Mouse (Mus musculus) heart, adult 2 months (tissue): ENCODE measurements at regions not wholly inside any gene's neighbourhood (a gene's known extent, or its start where the extent isn't known, plus 50 kb on each side); places are given as distances from the start of the nearest gene placed in this dataset.

Experiments
- DNase-seq, 2 experiments: peaks; one replicate each; pipeline ENCODE4 v3.0.0; 2021
- H3K27ac ChIP-seq: fragments of 200-600 bp; 2 replicates; pipeline ENCODE4 v1.8.1; 2022
- H3K27me3 ChIP-seq: fragments of 200-500 bp; 2 replicates; pipeline ENCODE4 v1.6.1; 2012; ENCODE audit warnings: mild to moderate bottlenecking, low read length, inconsistent platforms, mixed read lengths; ENCODE audit not compliant: control insufficient read depth, insufficient read depth
- H3K36me3 ChIP-seq: fragments of 200-500 bp; 2 replicates; pipeline ENCODE4 v1.6.1; 2012; ENCODE audit warnings: low read length, inconsistent platforms; ENCODE audit not compliant: control insufficient read depth, insufficient read depth
- H3K4me1 ChIP-seq: fragments of 200-500 bp; 2 replicates; pipeline ENCODE4 v1.6.1; 2011; ENCODE audit warnings: low read length; ENCODE audit not compliant: control insufficient read depth, insufficient read depth
- H3K4me3 ChIP-seq: fragments of 200-600 bp; 2 replicates; pipeline ENCODE4 v1.8.1; 2022
- H3K79me2 ChIP-seq: fragments of 200-500 bp; replicated peaks from 2 replicates; pipeline ENCODE4 v1.6.1; 2012; ENCODE audit warnings: mild to moderate bottlenecking, inconsistent platforms, low read length, moderate library complexity, mixed read lengths; ENCODE audit not compliant: control insufficient read depth, insufficient read depth
- H3K9ac ChIP-seq: fragments of 200-500 bp; 2 replicates; pipeline ENCODE4 v1.6.1; 2012; ENCODE audit warnings: low read depth, mild to moderate bottlenecking, control low read depth, inconsistent platforms, low read length, mixed read lengths
- CTCF ChIP-seq: fragments of 200-600 bp; IDR thresholded peaks from 2 replicates; pipeline ENCODE4 v1.8.1; 2022; ENCODE audit warnings: antibody characterized with exemption, mild to moderate bottlenecking, moderate library complexity
- EP300 ChIP-seq: fragments of 200-500 bp; IDR thresholded peaks from 2 replicates; pipeline ENCODE4 v1.6.1; 2011; ENCODE audit warnings: low read depth, low read length, control low read depth; ENCODE audit not compliant: insufficient read depth
- POLR2A ChIP-seq: fragments of 200-500 bp; IDR thresholded peaks from 2 replicates; pipeline ENCODE4 v1.6.1; 2011; ENCODE audit warnings: mild to moderate bottlenecking, low read depth, low read length, control low read depth; ENCODE audit not compliant: insufficient read depth
- WGBS: fragments of 180-500 bp; shearing (Covaris S2); methylation state at CpG from one replicate; pipeline ENCODE4 v1.1.7; 2018; 5-methylcytosine and 5-hydroxymethylcytosine counted together
- intact Hi-C: fragments of 180-260 bp; cut with DNase I; formaldehyde crosslinking; loops from one replicate; pipeline ENCODE4 v1.15.1; 2025

GRCm38 (mm10) chr14:25204091-25204490, 254.9 kb upstream of the Zmiz1 start:
- no peak overlapping the region for H3K9ac ChIP-seq
- no peaks in the 10 kb centered on the region for H3K27me3 ChIP-seq
- WGBS: 93% methylated on average over 5 of the region's 5 CpGs
- no peak overlapping the region for H3K27ac ChIP-seq
- no peak overlapping the region for H3K4me3 ChIP-seq
- no peaks in the 10 kb centered on the region for H3K36me3 ChIP-seq
- intact Hi-C loops: no loop called here
- no peak for TF ChIP-seq POLR2A
- TF ChIP-seq EP300: no peak
- no peak for TF ChIP-seq CTCF
- peaks cover 14% of the 10 kb centered on the region for H3K4me1 ChIP-seq
- no peaks in the 10 kb centered on the region for H3K79me2 ChIP-seq
- DNase-seq: no peak

- Histone ChIP-seq H3K9ac (no peak overlapping the region), H3K27me3 (no peaks in the 10 kb centered on the region), H3K27ac (no peak overlapping the region), H3K36me3 (no peaks in the 10 kb centered on the region), H3K4me1 (peaks cover 9% of the 10 kb centered on the region), H3K79me2 (no peaks in the 10 kb centered on the region), H3K4me3 (no peak overlapping the region)
- DNase-seq: no peak
- intact Hi-C loops: no loop called here
- no peak for TF ChIP-seq EP300
- TF ChIP-seq CTCF: no peak
- no peak for TF ChIP-seq POLR2A
- 92% methylated on average over 4 of the region's 4 CpGs for WGBS
These were observed 252.1 kb upstream of the Zmiz1 start for GRCm38 (mm10) chr14:25206855-25207254.

GRCm38 (mm10) chr14:25207422-25207821, 251.6 kb upstream of the Zmiz1 start:
- Histone ChIP-seq H3K4me1 (peaks cover 9% of the 10 kb centered on the region), H3K4me3 (no peak overlapping the region), H3K27ac (no peak overlapping the region), H3K27me3 (no peaks in the 10 kb centered on the region), H3K9ac (no peak overlapping the region), H3K79me2 (no peaks in the 10 kb centered on the region), H3K36me3 (no peaks in the 10 kb centered on the region)
- no peak for TF ChIP-seq POLR2A
- no peak for TF ChIP-seq EP300
- no peak for TF ChIP-seq CTCF
- no peak for DNase-seq
- 81% methylated on average over 5 of the region's 5 CpGs for WGBS
- intact Hi-C loops: no loop called here

GRCm38 (mm10) chr14:25208221-25209056, 250.5 kb upstream of the Zmiz1 start:
- no peaks in the 10 kb centered on the region for H3K27me3 ChIP-seq
- no peak overlapping the region for H3K9ac ChIP-seq
- no peak overlapping the region for H3K27ac ChIP-seq
- no peaks in the 10 kb centered on the region for H3K79me2 ChIP-seq
- peak in 1 of 2 experiments; percentile 27 for DNase-seq
- peaks cover 9% of the 10 kb centered on the region for H3K4me1 ChIP-seq
- no peaks in the 10 kb centered on the region for H3K36me3 ChIP-seq
- H3K4me3 ChIP-seq: no peak overlapping the region
- intact Hi-C loops: no loop called here
- WGBS: 57% methylated on average over 9 of the region's 9 CpGs
- 0 out of 2 replicates have a peak, but pooled peaks have one; percentile 24 for TF ChIP-seq EP300
- TF ChIP-seq CTCF: no peak
- no peak for TF ChIP-seq POLR2A

GRCm38 (mm10) chr14:25213056-25213455, 245.9 kb upstream of the Zmiz1 start:
- WGBS: 64% methylated on average over 6 of the region's 6 CpGs

GRCm38 (mm10) chr14:25223091-25223490, 235.9 kb upstream of the Zmiz1 start:
- TF ChIP-seq EP300: no peak
- intact Hi-C loops: loop anchor here (10.0 kb wide), 1 partner anchor 342 kb away; no protein-coding TSS in a partner anchor
- H3K27me3 ChIP-seq: no peaks in the 10 kb centered on the region

More at GRCm38 (mm10) chr14:25213056-25213455, 245.9 kb upstream of the Zmiz1 start:
- Histone ChIP-seq H3K79me2 (no peaks in the 10 kb centered on the region), H3K27me3 (no peaks in the 10 kb centered on the region), H3K4me1 (peaks cover 6% of the 10 kb centered on the region), H3K36me3 (no peaks in the 10 kb centered on the region), H3K27ac (no peak overlapping the region), H3K4me3 (no peak overlapping the region), H3K9ac (no peak overlapping the region)
- DNase-seq: no peak
- TF ChIP-seq POLR2A: no peak
- TF ChIP-seq CTCF: no peak
- TF ChIP-seq EP300: no peak
- intact Hi-C loops: no loop called here

More at GRCm38 (mm10) chr14:25223091-25223490, 235.9 kb upstream of the Zmiz1 start:
- no peaks in the 10 kb centered on the region for H3K36me3 ChIP-seq
- WGBS: 39% methylated on average over 1 of the region's 1 CpGs
- no peaks in the 10 kb centered on the region for H3K79me2 ChIP-seq
- DNase-seq: no peak
- H3K4me1 ChIP-seq: peaks cover 8% of the 10 kb centered on the region
- H3K27ac ChIP-seq: no peak overlapping the region
- H3K9ac ChIP-seq: no peak overlapping the region
- no peak overlapping the region for H3K4me3 ChIP-seq
